In genomic region chr17:71010646-71011242, GRCm38 (mm10) we compare ENCODE assay signal across 16 mouse cellular contexts. TPM values are rescaled to one million over a fixed set of nuclear protein-coding genes. Genes with fewer than 3 reads are reported as not detected.
DNase-seq lines count a peak whose midpoint lies in the region; ATAC-seq and TF ChIP-seq lines count a peak whose summit lies in the region.
"Had no signal": no experiment of that assay in that cellular context is flagged by ENCODE, and none has a peak within 500 bp of the region (broad histone marks: within the 10 kb centered on the region; RNA-seq: fewer than 3 reads in every experiment).

No protein-coding gene starts in this region.

- WGBS in forebrain, embryonic 13.5 days: 64% methylated on average over 7 of the region's 7 CpGs
- 62% methylated on average over 7 of the region's 7 CpGs for WGBS in forebrain, embryonic 10.5 days
- WGBS in liver, embryonic 14.5 days (ENCODE audit: insufficient replicate concordance): 56% methylated on average over 7 of the region's 7 CpGs

- no peak overlapping the region for H3K27ac ChIP-seq in forebrain, embryonic 13.5 days
- no peak overlapping the region for H3K27ac ChIP-seq in forebrain, embryonic 10.5 days
- no peak overlapping the region for H3K27ac ChIP-seq in liver, embryonic 14.5 days
- H3K27ac ChIP-seq: limb, embryonic 13.5 days; neural tube, embryonic 13.5 days; stomach, embryonic 15.5 days had no signal

- no peak for TF ChIP-seq CTCF in liver, embryonic 14.5 days (IDR thresholded peaks at IDR 0.05; ENCODE audit: low read depth)

- H3K9me3 ChIP-seq in forebrain, embryonic 13.5 days (replicated peaks): no peaks in the 10 kb centered on the region
- no peaks in the 10 kb centered on the region for H3K9me3 ChIP-seq in forebrain, embryonic 10.5 days
- H3K9me3 ChIP-seq in liver, embryonic 14.5 days (ENCODE audit: control insufficient read depth, low read length): no peaks in the 10 kb centered on the region
- H3K9me3 ChIP-seq: limb, embryonic 13.5 days; megakaryocyte, embryonic 14.5 days; neural tube, embryonic 13.5 days; stomach, embryonic 15.5 days had no signal

- no peak overlapping the region for H3K4me2 ChIP-seq in forebrain, embryonic 13.5 days
- H3K4me2 ChIP-seq in liver, embryonic 14.5 days (ENCODE audit: low read depth): no peak overlapping the region
- H3K4me2 ChIP-seq: limb, embryonic 13.5 days; neural tube, embryonic 13.5 days; stomach, embryonic 15.5 days had no signal

- H3K4me1 ChIP-seq in forebrain, embryonic 13.5 days: no peaks in the 10 kb centered on the region
- H3K4me1 ChIP-seq in forebrain, embryonic 10.5 days: peaks cover 9% of the 10 kb centered on the region
- no peaks in the 10 kb centered on the region for H3K4me1 ChIP-seq in liver, embryonic 14.5 days (replicated peaks; ENCODE audit: control insufficient read depth in 2 of 2, insufficient read depth in 2 of 2, low read length in 1 of 2)
- H3K4me1 ChIP-seq: limb, embryonic 13.5 days; neural tube, embryonic 13.5 days had no signal

- ATAC-seq in forebrain, embryonic 13.5 days: 0 out of 2 replicates have a peak, but pooled peaks have one; percentile 21
- ATAC-seq in liver, embryonic 14.5 days (ENCODE audit: insufficient read depth): peak; percentile 55; the same call in 1 of the 2 replicates

- no peak overlapping the region for H3K4me3 ChIP-seq in forebrain, embryonic 13.5 days
- H3K4me3 ChIP-seq in forebrain, embryonic 10.5 days: no peak overlapping the region
- no peak overlapping the region for H3K4me3 ChIP-seq in liver, embryonic 14.5 days (ENCODE audit: insufficient read depth in 1 of 2, low read depth in 2 of 2, low read length in 2 of 2)
- H3K4me3 ChIP-seq: erythroblast, embryonic 14.5 days; limb, embryonic 13.5 days; megakaryocyte, embryonic 14.5 days; neural tube, embryonic 13.5 days; stomach, embryonic 15.5 days had no signal

- no peak for TF ChIP-seq EP300 in liver, embryonic 14.5 days (IDR thresholded peaks at IDR 0.05; ENCODE audit: low read depth)

- no peaks in the 10 kb centered on the region for H3K27me3 ChIP-seq in forebrain, embryonic 13.5 days
- H3K27me3 ChIP-seq in forebrain, embryonic 10.5 days (ENCODE audit: poor library complexity, severe bottlenecking): no peaks in the 10 kb centered on the region
- H3K27me3 ChIP-seq in liver, embryonic 14.5 days (ENCODE audit: control insufficient read depth, insufficient read depth, low read length): no peaks in the 10 kb centered on the region
- H3K27me3 ChIP-seq: limb, embryonic 13.5 days; megakaryocyte, embryonic 14.5 days; neural tube, embryonic 13.5 days; stomach, embryonic 15.5 days had no signal

- H3K9ac ChIP-seq in forebrain, embryonic 13.5 days: no peak overlapping the region
- no peak overlapping the region for H3K9ac ChIP-seq in liver, embryonic 14.5 days (replicated peaks)
- H3K9ac ChIP-seq: limb, embryonic 13.5 days; neural tube, embryonic 13.5 days; stomach, embryonic 15.5 days had no signal

- no peaks in the 10 kb centered on the region for H3K36me3 ChIP-seq in forebrain, embryonic 13.5 days (ENCODE audit: poor library complexity, severe bottlenecking)
- H3K36me3 ChIP-seq in forebrain, embryonic 10.5 days (replicated peaks): no peaks in the 10 kb centered on the region
- no peaks in the 10 kb centered on the region for H3K36me3 ChIP-seq in liver, embryonic 14.5 days (replicated peaks; ENCODE audit: control insufficient read depth, insufficient read depth, low read depth)
- H3K36me3 ChIP-seq: limb, embryonic 13.5 days; neural tube, embryonic 13.5 days; stomach, embryonic 15.5 days had no signal

- intact Hi-C loops in left cerebral cortex, postnatal 4 days (cut with DNase I): no loop called here

- no peak for DNase-seq in forebrain, embryonic 10.5 days (ENCODE audit: extremely low spot score, low spot score)
- peak; percentile 36 for DNase-seq in 416B (ENCODE audit: low read depth)
- DNase-seq in T-cell, adult 2 months (ENCODE audit: low spot score): peak; percentile 18
- DNase-seq in liver, embryonic 14.5 days (ENCODE audit: low read depth in 3 of 3, low spot score in 3 of 3): no peak
- no peak for DNase-seq in left cerebral cortex, postnatal 4 days
- no peak for DNase-seq in ovary, postnatal 36 days (ENCODE audit: low spot score)
- no peak for DNase-seq in adrenal gland, adult 2 months
- DNase-seq: gastrocnemius, postnatal 25 days; kidney, adult 8-10 months; layer of hippocampus, adult 9-11 months had no signal

RNA-seq across cellular contexts. Expression of gene Myl12a, which starts 8.1 kb away (rescaled TPM):
- polyA plus RNA-seq in forebrain, embryonic 13.5 days (2015; fragmentation: Nextera tagmentation; extraction: Ambion mirVana): 189 and 196 TPM in 2 replicates
- 408 and 417 TPM in 2 replicates for polyA plus RNA-seq in forebrain, embryonic 10.5 days (2016; fragmentation: Nextera tagmentation; extraction: Ambion mirVana)
- 92.3 and 92.7 TPM in 2 replicates for polyA plus RNA-seq in liver, embryonic 14.5 days (2012; rRNA removed)
- polyA plus RNA-seq in liver, embryonic 14.5 days (2014; fragmentation: Nextera tagmentation; extraction: Ambion mirVana): 163 and 165 TPM in 2 replicates
- total RNA-seq in left cerebral cortex, postnatal 4 days (2021): 10 to 100 TPM; 43.7 to 53.6 TPM
- 100 to 1,000 TPM; 281 to 315 TPM for total RNA-seq in adrenal gland, adult 2 months (2021)
- 45.7 and 49.1 TPM in 2 replicates for polyA plus RNA-seq in adrenal gland, adult 2 months (2012; rRNA removed)

RNA-seq across cellular contexts. Expression of gene Myom1, which starts 8.3 kb away (rescaled TPM):
- polyA plus RNA-seq in forebrain, embryonic 13.5 days (2015; fragmentation: Nextera tagmentation; extraction: Ambion mirVana): 1.2 and 1.3 TPM in 2 replicates
- 1.6 and 2.2 TPM in 2 replicates for polyA plus RNA-seq in forebrain, embryonic 10.5 days (2016; fragmentation: Nextera tagmentation; extraction: Ambion mirVana)
- polyA plus RNA-seq in liver, embryonic 14.5 days (2012; rRNA removed): 1.8 and 2.6 TPM in 2 replicates
- polyA plus RNA-seq in liver, embryonic 14.5 days (2014; fragmentation: Nextera tagmentation; extraction: Ambion mirVana): 1.6 TPM in 2 replicates
- 1 to 10 TPM; 1.8 to 2.1 TPM for total RNA-seq in left cerebral cortex, postnatal 4 days (2021)
- total RNA-seq in adrenal gland, adult 2 months (2021): 1 to 10 TPM; 1.8 to 2.0 TPM
- polyA plus RNA-seq in adrenal gland, adult 2 months (2012; rRNA removed): 0.32 and 0.89 TPM in 2 replicates
- polyA plus RNA-seq: erythroblast, embryonic 14.5 days had no signal

Comparison
In these comparisons a context has a peak if more than half of its experiments do, and no peak if none do; other contexts are left out.
1. DNase-seq: peak in 416B (single experiment) and T-cell, adult 2 months (single experiment); none in forebrain, embryonic 10.5 days (single experiment), liver, embryonic 14.5 days (0 of 3), left cerebral cortex, postnatal 4 days (single experiment), ovary, postnatal 36 days (single experiment) and adrenal gland, adult 2 months (single experiment).